Mouse (Mus musculus) hindbrain, postnatal 0 days (tissue): ENCODE data around the gene Tmprss11d. TPM values are rescaled to one million over a fixed set of nuclear protein-coding genes. Genes with fewer than 3 reads are reported as not detected.
A peak's percentile ranks its signal among the peaks of the same experiment; 100 is the strongest.

Source experiments
- ATAC-seq: fragments of 200-750 bp; cut with Nextera tagmentation; 2 replicates; pipeline ENCODE4 v1.8.0; 2017; ENCODE audit warnings: mild to moderate bottlenecking, moderate TSS enrichment, moderate library complexity
- DNase-seq: peaks from one replicate; pipeline ENCODE4 v3.0.0-alpha.2; 2015; ENCODE audit warnings: low spot score
- H3K27ac ChIP-seq: fragments of 300-500 bp; sonication (generic); 2 replicates; pipeline ENCODE4 v1.5.1; 2014; ENCODE audit warnings: mild to moderate bottlenecking
- H3K27me3 ChIP-seq: fragments of 300-500 bp; sonication (generic); 2 replicates; pipeline ENCODE4 v1.6.1; 2014; ENCODE audit warnings: low read length, mixed read lengths; ENCODE audit not compliant: insufficient read depth
- H3K36me3 ChIP-seq: fragments of 300-500 bp; sonication (generic); 2 replicates; pipeline ENCODE4 v1.6.1; 2014; ENCODE audit warnings: low read length, mixed read lengths; ENCODE audit not compliant: insufficient read depth
- H3K4me1 ChIP-seq: fragments of 300-500 bp; sonication (generic); 2 replicates; pipeline ENCODE4 v1.6.1; 2014; ENCODE audit warnings: antibody characterized with exemption, low read length, mixed read lengths; ENCODE audit not compliant: insufficient read depth
- H3K4me2 ChIP-seq: fragments of 300-500 bp; sonication (generic); 2 replicates; pipeline ENCODE4 v1.6.1; 2014; ENCODE audit warnings: low read depth, mild to moderate bottlenecking, low read length, moderate library complexity, mixed read lengths
- H3K4me3 ChIP-seq: fragments of 300-500 bp; sonication (generic); 2 replicates; pipeline ENCODE4 v1.5.1; 2014; ENCODE audit warnings: low read length
- H3K9ac ChIP-seq: fragments of 300-500 bp; sonication (generic); replicated peaks from 2 replicates; pipeline ENCODE4 v1.6.1; 2014; ENCODE audit warnings: mild to moderate bottlenecking, low read length, moderate library complexity, mixed read lengths
- H3K9me3 ChIP-seq: fragments of 300-500 bp; sonication (generic); 2 replicates; pipeline ENCODE4 v1.6.1; 2016; ENCODE audit warnings: low read length, mixed read lengths
- CTCF ChIP-seq: IDR thresholded peaks from 2 replicates; pipeline ENCODE4 v1.5.1; 2016; ENCODE audit warnings: antibody characterized with exemption, control low read depth, low read depth
- WGBS: fragments of 180-500 bp; shearing (Covaris S2); extraction: QIAGEN DNeasy Blood & Tissue Kit; methylation state at CpG from one replicate; pipeline ENCODE4 v1.1.7; 2014; 5-methylcytosine and 5-hydroxymethylcytosine counted together
- polyA plus RNA-seq: library from polyadenylated mRNA; unstranded; fragments of >200 nt; fragmentation: Nextera tagmentation; extraction: Ambion mirVana; gene quantifications from 2 replicates; pipeline ENCODE4 v1.2.1, GENCODE M21; 2015
- total RNA-seq: library from RNA; depleted of rRNA; stranded (reverse); fragments of >200 nt; gene quantifications from 2 replicates; pipeline ENCODE4 v1.2.3, GENCODE M21; 2014; rRNA removed

Tmprss11d gene
- total RNA-seq, result 0.21 TPM in 1 of 2 replicates, not detected in the other
- polyA plus RNA-seq, result 0.08 TPM in 1 of 2 replicates, not detected in the other

- WGBS, result 71% methylated on average over 3 of the region's 3 CpGs
- H3K9me3 ChIP-seq, result no peaks in the 10 kb centered on the region
- no peak for ATAC-seq
Measured at GRCm38 (mm10) chr5:86373320-86373719, at the start of gene Tmprss11d. Gene Tmprss11d (minus strand): TSS chr5:86373420.

DNA sequence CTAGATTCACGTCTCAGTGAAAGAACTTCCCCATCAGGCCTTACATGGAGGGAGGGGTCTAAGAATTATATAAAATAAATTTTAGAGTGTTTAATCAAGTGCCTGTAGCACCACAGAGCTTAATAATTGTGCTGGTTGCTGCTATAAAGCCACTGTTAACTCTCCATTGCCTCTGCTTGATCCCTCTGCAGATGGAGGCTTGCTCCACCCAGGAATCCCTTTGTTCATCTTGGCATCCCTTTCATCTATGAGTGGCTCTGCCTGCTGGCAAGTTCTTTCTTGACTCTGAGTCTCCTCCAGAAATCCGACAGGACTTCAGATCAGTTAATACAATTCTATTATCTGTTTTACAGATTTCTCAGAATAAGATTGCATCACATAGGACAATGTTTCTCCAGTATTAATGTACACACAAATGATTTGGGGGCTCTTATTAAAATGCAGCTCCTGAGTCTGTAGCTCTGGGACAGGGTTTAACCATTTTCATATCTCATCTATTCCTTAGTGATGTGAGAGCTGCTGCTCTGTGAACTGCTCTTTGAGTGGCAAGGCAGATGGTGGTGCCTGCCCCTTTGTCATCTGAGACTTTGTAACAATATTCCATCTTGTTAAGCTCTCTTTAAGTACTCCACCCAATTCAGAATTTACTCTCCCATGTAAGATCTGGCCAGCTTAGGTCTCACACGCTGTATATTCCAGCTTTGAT lies 48.3 kb upstream of the Tmprss11d start:
- no peak for TF ChIP-seq CTCF
- H3K4me1 ChIP-seq, result no peaks in the 10 kb centered on the region
- 44% methylated on average over 3 of the region's 3 CpGs for WGBS
- no peak overlapping the region for H3K9ac ChIP-seq
- no peaks in the 10 kb centered on the region for H3K36me3 ChIP-seq
- no peaks in the 10 kb centered on the region for H3K27me3 ChIP-seq
- ATAC-seq (no peak), DNase-seq (peak; percentile 10)
- no peak overlapping the region for H3K4me2 ChIP-seq
- H3K9me3 ChIP-seq, result no peaks in the 10 kb centered on the region
- no peak overlapping the region for H3K4me3 ChIP-seq
- H3K27ac ChIP-seq, result no peak overlapping the region

More at GRCm38 (mm10) chr5:86373320-86373719, at the start of gene Tmprss11d:
- TF ChIP-seq CTCF, result no peak
- no peaks in the 10 kb centered on the region for H3K4me1 ChIP-seq
- no peaks in the 10 kb centered on the region for H3K36me3 ChIP-seq
- H3K27ac ChIP-seq, result no peak within 1 kb of the TSS
- no peaks in the 10 kb centered on the region for H3K27me3 ChIP-seq
- no peak within 1 kb of the TSS for H3K4me3 ChIP-seq
- H3K9ac ChIP-seq, result no peak within 1 kb of the TSS
- H3K4me2 ChIP-seq, result no peak within 1 kb of the TSS
- no peak for DNase-seq

DNA sequence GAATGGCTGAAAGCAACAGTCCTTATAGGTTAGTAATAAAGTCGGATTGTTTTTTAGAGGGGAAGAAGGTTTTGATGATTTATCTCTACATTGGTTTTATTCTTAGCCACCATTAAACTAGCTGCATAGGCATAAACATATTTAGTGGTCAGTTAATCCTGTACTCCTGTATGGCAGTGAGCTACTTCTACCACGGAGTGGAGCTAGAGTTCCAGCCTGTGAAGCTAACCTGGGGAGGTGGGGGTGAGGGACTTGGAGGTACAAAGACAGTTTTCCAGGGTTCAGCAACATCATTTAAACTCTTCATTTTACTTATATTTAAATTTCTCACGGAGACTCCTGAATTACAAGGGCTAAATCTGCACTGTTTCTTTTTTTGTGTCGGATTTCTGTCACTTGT lies 46.3 kb upstream of the Tmprss11d start:
- Histone ChIP-seq H3K27ac (no peak overlapping the region), H3K4me3 (no peak overlapping the region), H3K4me2 (no peak overlapping the region), H3K27me3 (no peaks in the 10 kb centered on the region), H3K9ac (no peak overlapping the region), H3K9me3 (no peaks in the 10 kb centered on the region), H3K4me1 (no peaks in the 10 kb centered on the region), H3K36me3 (no peaks in the 10 kb centered on the region)
- DNase-seq (peak; percentile 28), ATAC-seq (no peak)
- peak; percentile 55 for TF ChIP-seq CTCF
- WGBS, result 19% methylated on average over 4 of the region's 4 CpGs

DNA sequence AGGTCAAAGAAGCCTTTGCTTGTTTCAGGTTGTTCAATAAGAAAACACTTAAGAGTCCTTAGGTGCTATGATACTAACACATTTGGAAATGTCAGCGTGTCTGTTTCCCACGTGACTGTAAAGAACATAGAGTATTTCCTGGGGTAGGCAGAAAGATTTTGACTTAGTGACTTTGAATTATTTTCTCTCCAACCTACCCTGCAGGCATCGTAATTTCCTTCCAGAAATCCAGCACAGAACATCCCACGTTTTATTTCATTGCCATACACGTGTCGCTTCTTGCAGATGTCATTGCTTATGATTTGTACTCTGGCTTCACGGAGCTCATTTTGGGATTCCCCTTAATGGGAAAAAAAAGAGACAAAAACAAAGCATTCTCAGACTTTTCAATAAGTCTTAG lies 41.1 kb upstream of the Tmprss11d start:
- Histone ChIP-seq H3K4me3 (no peak overlapping the region), H3K9ac (no peak overlapping the region), H3K4me2 (no peak overlapping the region), H3K4me1 (no peaks in the 10 kb centered on the region), H3K36me3 (no peaks in the 10 kb centered on the region), H3K27me3 (no peaks in the 10 kb centered on the region), H3K27ac (no peak overlapping the region), H3K9me3 (no peaks in the 10 kb centered on the region)
- no peak for TF ChIP-seq CTCF
- WGBS, result 79% methylated on average over 7 of the region's 7 CpGs
- no peak for ATAC-seq
- no peak for DNase-seq

DNA sequence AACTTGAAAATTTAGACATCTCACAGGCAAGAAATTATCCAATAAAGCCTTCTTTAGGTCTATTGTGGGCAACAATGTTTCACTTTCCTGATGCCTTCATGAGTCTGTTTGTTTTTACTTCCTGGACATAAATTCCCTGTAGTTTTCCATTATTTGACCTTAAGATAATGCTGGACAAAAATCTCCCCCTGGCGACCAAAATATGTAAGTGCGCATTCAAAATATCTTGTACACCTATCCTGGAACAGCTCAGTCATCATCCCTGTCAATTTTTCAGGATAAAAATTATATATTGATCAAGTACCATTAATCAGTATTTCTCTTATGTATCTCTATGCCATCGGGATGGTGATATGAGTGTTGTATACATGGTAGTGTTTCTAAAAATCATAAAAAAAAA lies 37.6 kb upstream of the Tmprss11d start:
- Histone ChIP-seq H3K27ac (no peak overlapping the region), H3K4me1 (no peaks in the 10 kb centered on the region), H3K4me3 (no peak overlapping the region), H3K9me3 (no peaks in the 10 kb centered on the region), H3K36me3 (no peaks in the 10 kb centered on the region), H3K27me3 (no peaks in the 10 kb centered on the region), H3K9ac (no peak overlapping the region), H3K4me2 (no peak overlapping the region)
- TF ChIP-seq CTCF, result peak; percentile 64
- 34% methylated on average over 3 of the region's 3 CpGs for WGBS
- peak; percentile 44 for DNase-seq
- ATAC-seq, result no peak

GRCm38 (mm10) chr5:86407941-86408340 lies 34.7 kb upstream of the Tmprss11d start:
- H3K27ac ChIP-seq, result no peak overlapping the region
- WGBS, result 99% methylated on average over 2 of the region's 2 CpGs
- H3K4me3 ChIP-seq, result no peak overlapping the region
- no peaks in the 10 kb centered on the region for H3K9me3 ChIP-seq
- H3K27me3 ChIP-seq, result no peaks in the 10 kb centered on the region
- no peak for ATAC-seq
- H3K4me1 ChIP-seq, result no peaks in the 10 kb centered on the region
- DNase-seq, result no peak
- no peak overlapping the region for H3K9ac ChIP-seq
- no peaks in the 10 kb centered on the region for H3K36me3 ChIP-seq
- no peak overlapping the region for H3K4me2 ChIP-seq
- TF ChIP-seq CTCF, result no peak

DNA sequence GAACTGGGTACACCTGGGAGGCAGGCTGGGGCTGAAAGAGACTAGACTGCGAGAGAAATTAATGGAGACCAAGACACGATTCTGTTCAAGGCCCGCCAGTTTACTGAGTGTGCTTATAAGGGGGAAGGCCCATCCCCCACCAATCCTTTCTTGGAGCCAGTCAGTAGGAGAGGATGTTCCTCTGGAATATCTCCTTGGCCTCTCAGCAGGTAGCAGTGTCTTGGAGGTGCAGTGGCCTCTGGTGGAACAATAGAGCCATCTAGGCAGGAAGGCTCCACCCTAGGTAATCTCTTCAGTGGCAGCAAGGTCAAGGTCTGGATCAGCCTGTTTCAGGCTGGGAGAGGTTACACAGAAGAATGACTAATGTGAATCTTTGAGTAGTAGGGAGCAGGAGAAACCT lies 34.0 kb upstream of the Tmprss11d start:
- Histone ChIP-seq H3K27me3 (no peaks in the 10 kb centered on the region), H3K4me1 (no peaks in the 10 kb centered on the region), H3K9me3 (no peaks in the 10 kb centered on the region), H3K4me3 (no peak overlapping the region), H3K27ac (no peak overlapping the region), H3K36me3 (no peaks in the 10 kb centered on the region), H3K4me2 (no peak overlapping the region), H3K9ac (no peak overlapping the region)
- DNase-seq (no peak), ATAC-seq (no peak)
- TF ChIP-seq CTCF, result no peak
- WGBS, result 88% methylated on average over 3 of the region's 3 CpGs
